Mouse (Mus musculus) lung, embryonic 15.5 days (tissue): ENCODE measurements at regions not wholly inside any gene's neighbourhood (a gene's known extent, or its start where the extent isn't known, plus 50 kb on each side); places are given as distances from the start of the nearest gene placed in this dataset.

Experiments
- ATAC-seq: fragments of 200-750 bp; cut with Nextera tagmentation; 2 replicates; pipeline ENCODE4 v1.8.0; 2017; ENCODE audit warnings: moderate number of reproducible peaks, borderline replicate concordance; ENCODE audit not compliant: low FRiP score, low TSS enrichment; ENCODE audit errors: extremely low read depth
- H3K27ac ChIP-seq: fragments of 300-500 bp; sonication (generic); 2 replicates; pipeline ENCODE4 v1.5.1; 2015; ENCODE audit warnings: moderate library complexity, mild to moderate bottlenecking, inconsistent platforms
- H3K27me3 ChIP-seq: fragments of 300-500 bp; sonication (generic); 2 replicates; pipeline ENCODE4 v1.6.1; 2015; ENCODE audit warnings: inconsistent platforms
- H3K36me3 ChIP-seq: fragments of 300-500 bp; sonication (generic); 2 replicates; pipeline ENCODE4 v1.6.1; 2015; ENCODE audit warnings: inconsistent platforms
- H3K4me1 ChIP-seq: fragments of 300-500 bp; sonication (generic); 2 replicates; pipeline ENCODE4 v1.6.1; 2015; ENCODE audit warnings: inconsistent platforms
- H3K4me2 ChIP-seq: fragments of 300-500 bp; sonication (generic); 2 replicates; pipeline ENCODE4 v1.6.1; 2015; ENCODE audit warnings: inconsistent platforms, mild to moderate bottlenecking, moderate library complexity
- H3K4me3 ChIP-seq: fragments of 300-500 bp; sonication (generic); 2 replicates; pipeline ENCODE4 v1.5.1; 2015; ENCODE audit warnings: mild to moderate bottlenecking, inconsistent platforms
- H3K9ac ChIP-seq: fragments of 300-500 bp; sonication (generic); 2 replicates; pipeline ENCODE4 v1.6.1; 2015; ENCODE audit warnings: inconsistent platforms
- H3K9me3 ChIP-seq: fragments of 300-500 bp; sonication (generic); 2 replicates; pipeline ENCODE4 v1.6.1; 2016; ENCODE audit warnings: inconsistent platforms
- WGBS: fragments of 180-500 bp; shearing (Covaris S2); methylation state at CpG from one replicate; pipeline ENCODE4 v1.1.7; 2015; 5-methylcytosine and 5-hydroxymethylcytosine counted together

DNA sequence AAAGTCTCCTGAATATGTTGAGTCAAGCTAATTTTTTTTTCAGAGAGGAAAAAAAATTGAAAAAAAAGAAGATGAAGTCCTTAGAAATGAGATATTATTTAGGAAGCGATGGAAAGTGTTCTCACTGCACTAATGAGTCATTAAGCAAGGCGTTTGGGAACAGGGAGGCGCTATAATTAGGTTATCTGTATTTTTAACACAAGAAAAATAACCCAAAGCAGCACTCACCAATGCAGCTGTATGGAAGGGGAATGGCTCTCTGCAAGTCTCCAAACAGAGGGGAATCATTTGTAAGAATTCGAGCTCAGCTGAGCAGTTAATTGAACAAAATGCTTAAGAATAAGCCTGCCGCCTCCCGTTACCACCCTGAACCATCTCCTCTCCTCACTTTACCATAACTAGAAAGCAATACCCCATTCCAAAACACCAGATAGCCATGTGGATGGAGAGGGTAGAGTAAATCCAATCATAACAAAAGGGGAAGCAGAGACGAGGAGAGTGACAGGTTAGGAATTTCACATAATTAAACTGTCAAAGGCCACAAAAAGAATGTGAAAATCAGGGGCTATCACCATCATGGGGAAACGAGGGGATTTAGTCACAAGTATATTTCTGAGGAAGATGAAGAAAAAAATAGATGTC is 187.5 kb upstream of the Tox3 start:
- H3K4me2 ChIP-seq, result no peak overlapping the region
- no peaks in the 10 kb centered on the region for H3K4me1 ChIP-seq
- no peaks in the 10 kb centered on the region for H3K36me3 ChIP-seq
- no peak for ATAC-seq
- no peak overlapping the region for H3K4me3 ChIP-seq
- no peak overlapping the region for H3K9ac ChIP-seq
- no peaks in the 10 kb centered on the region for H3K27me3 ChIP-seq
- H3K9me3 ChIP-seq, result no peaks in the 10 kb centered on the region
- 61% methylated on average over 8 of the region's 8 CpGs for whole genome bisulfite sequencing
- no peak overlapping the region for H3K27ac ChIP-seq

DNA sequence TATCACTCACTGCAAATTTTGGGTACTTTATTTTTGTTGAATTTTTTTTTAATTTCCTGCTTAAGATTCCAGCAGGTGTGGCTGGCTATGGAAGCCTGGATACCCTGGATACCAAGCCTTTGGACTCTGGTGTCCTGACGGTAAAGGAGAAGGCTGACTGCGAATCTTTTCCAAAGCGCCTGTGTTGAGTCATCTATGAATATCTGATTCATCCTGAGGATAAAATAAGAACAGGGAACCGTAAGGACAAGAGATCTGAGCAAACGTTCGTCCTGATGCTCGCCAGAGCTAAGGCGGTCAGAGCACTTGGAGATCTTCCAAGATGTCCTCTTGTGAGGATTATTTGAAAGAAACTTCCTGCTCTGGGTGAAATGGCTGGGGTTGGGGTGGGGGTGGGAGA is 173.2 kb upstream of the Tox3 start:
- 53% methylated on average over 8 of the region's 8 CpGs for WGBS
- H3K27ac ChIP-seq, result no peak overlapping the region

DNA sequence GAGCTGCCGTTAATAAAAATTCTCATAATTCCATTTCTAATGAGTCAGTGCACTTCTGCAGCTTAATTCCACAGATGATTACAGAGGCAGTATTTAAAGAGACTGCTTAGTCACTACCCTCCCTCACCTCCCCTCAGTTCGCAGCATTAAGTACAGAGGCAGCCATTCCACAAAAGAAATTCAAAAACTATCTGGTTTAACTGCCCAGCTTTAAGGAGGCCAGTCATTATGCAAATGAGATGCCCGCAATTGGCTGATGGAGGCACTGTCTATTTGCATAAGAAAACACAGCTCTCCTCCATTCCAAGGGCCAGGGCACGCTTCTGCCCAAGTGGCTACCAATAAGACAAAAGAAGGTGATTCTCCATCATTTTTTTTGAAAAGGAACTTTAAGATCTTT is 172.0 kb upstream of the Tox3 start:
- ATAC-seq, result 0 out of 2 replicates have a peak, but pooled peaks have one; percentile 39
- H3K27me3 ChIP-seq, result no peaks in the 10 kb centered on the region
- H3K9ac ChIP-seq, result no peak overlapping the region
- no peak overlapping the region for H3K4me2 ChIP-seq
- H3K9me3 ChIP-seq, result no peaks in the 10 kb centered on the region
- no peaks in the 10 kb centered on the region for H3K36me3 ChIP-seq
- no peaks in the 10 kb centered on the region for H3K4me1 ChIP-seq
- no peak overlapping the region for H3K4me3 ChIP-seq
- WGBS, result 33% methylated on average over 4 of the region's 4 CpGs
- no peak overlapping the region for H3K27ac ChIP-seq

More for the DNA sequence above, 173.2 kb upstream of the Tox3 start:
- Histone ChIP-seq H3K4me2 (no peak overlapping the region), H3K9ac (no peak overlapping the region), H3K4me3 (no peak overlapping the region), H3K36me3 (no peaks in the 10 kb centered on the region), H3K27me3 (no peaks in the 10 kb centered on the region), H3K4me1 (no peaks in the 10 kb centered on the region), H3K9me3 (no peaks in the 10 kb centered on the region)
- no peak for ATAC-seq

DNA sequence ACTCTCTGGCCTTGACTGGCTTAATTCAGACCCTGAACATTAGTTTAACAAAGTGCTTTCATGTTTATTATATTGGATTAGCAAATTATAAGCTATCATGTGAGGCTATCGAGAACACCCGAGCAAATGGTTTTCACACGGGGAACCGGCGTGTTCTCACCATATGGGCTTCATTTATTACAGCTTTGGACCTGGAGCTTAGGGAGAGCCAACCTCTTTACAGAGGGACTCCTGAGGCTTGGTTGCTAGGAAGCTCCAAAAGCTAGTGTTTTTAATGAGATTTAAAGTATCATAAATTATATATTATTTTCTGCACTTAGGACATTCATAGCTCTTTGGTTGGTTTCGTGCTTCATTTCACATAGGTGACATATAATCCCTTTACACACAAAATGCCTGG is 171.4 kb upstream of the Tox3 start:
- 78% methylated on average over 6 of the region's 6 CpGs for WGBS
- no peaks in the 10 kb centered on the region for H3K27me3 ChIP-seq
- H3K4me3 ChIP-seq, result no peak overlapping the region
- no peak for ATAC-seq
- H3K36me3 ChIP-seq, result no peaks in the 10 kb centered on the region
- H3K4me2 ChIP-seq, result no peak overlapping the region
- no peaks in the 10 kb centered on the region for H3K9me3 ChIP-seq
- H3K27ac ChIP-seq, result no peak overlapping the region
- no peak overlapping the region for H3K9ac ChIP-seq
- no peaks in the 10 kb centered on the region for H3K4me1 ChIP-seq

DNA sequence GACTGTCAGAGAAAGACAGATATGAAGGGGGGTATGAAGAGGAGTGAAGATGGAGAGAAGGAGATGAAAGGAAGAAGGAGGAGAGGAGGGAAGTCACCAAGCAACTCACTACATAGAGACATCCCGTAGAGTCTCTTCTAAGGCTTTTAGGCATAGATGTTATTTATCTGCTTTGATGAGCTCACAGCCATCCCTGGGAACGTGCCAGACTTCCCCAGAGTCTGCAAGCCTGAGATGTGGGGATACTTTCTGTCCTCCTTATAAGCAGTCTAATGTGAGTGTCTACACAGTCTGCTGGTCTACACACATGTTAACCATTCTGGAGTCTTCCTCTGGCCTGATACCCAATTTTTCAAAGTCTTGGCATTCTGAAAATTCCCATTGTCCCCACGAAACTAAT is 166.0 kb upstream of the Tox3 start:
- H3K36me3 ChIP-seq, result no peaks in the 10 kb centered on the region
- no peaks in the 10 kb centered on the region for H3K9me3 ChIP-seq
- no peak overlapping the region for H3K9ac ChIP-seq
- no peaks in the 10 kb centered on the region for H3K4me1 ChIP-seq
- H3K27me3 ChIP-seq, result no peaks in the 10 kb centered on the region
- H3K27ac ChIP-seq, result no peak overlapping the region
- no peak overlapping the region for H3K4me3 ChIP-seq
- no peak for ATAC-seq
- H3K4me2 ChIP-seq, result no peak overlapping the region
- WGBS, result 54% methylated on average over 3 of the region's 3 CpGs

DNA sequence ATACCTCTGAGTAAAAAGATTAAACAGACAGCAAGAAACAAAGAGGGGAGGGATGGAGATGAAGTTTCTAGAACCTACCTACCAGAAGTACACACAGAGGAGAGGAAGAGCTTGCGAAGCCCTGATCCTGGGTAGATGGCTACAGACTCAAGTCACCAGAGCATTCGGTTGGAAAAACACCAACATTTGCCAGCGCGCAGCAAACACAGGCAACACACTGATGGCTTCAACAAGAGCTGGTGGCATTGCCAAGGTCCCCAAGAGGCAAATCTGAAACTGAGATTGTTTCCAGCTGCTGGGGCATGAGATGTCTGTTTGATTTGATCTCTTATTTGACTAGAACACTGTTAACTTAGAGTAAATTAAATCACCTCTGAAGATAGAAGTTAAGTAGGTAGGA is 165.5 kb upstream of the Tox3 start:
- Histone ChIP-seq H3K4me3 (no peak overlapping the region), H3K27me3 (no peaks in the 10 kb centered on the region), H3K9ac (no peak overlapping the region), H3K4me2 (no peak overlapping the region), H3K9me3 (no peaks in the 10 kb centered on the region), H3K4me1 (no peaks in the 10 kb centered on the region), H3K27ac (no peak overlapping the region), H3K36me3 (no peaks in the 10 kb centered on the region)
- WGBS, result 94% methylated on average over 4 of the region's 4 CpGs
- ATAC-seq, result no peak

DNA sequence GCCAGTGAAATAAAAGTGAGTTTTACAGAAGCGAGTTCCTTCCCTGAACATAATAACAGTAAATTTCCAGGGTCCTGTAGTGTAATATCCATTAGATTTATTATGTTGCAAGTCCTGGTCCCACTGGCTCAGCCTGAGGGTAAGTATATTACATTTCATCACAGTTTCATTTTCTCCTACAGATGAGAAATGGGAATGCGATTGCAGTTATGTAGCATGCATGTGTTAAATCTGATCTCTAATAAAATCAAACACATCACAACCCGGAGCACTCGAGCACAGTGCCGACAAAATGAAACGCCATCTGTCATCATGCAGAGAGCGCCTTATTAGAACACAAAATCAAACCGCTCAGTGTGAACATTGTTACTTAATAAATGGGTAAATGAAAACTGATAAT is 165.0 kb upstream of the Tox3 start:
- ATAC-seq, result no peak
- Histone ChIP-seq H3K27ac (no peak overlapping the region), H3K36me3 (no peaks in the 10 kb centered on the region), H3K9me3 (no peaks in the 10 kb centered on the region), H3K27me3 (no peaks in the 10 kb centered on the region), H3K4me3 (no peak overlapping the region), H3K4me2 (no peak overlapping the region), H3K4me1 (no peaks in the 10 kb centered on the region), H3K9ac (no peak overlapping the region)
- WGBS, result 68% methylated on average over 8 of the region's 8 CpGs

DNA sequence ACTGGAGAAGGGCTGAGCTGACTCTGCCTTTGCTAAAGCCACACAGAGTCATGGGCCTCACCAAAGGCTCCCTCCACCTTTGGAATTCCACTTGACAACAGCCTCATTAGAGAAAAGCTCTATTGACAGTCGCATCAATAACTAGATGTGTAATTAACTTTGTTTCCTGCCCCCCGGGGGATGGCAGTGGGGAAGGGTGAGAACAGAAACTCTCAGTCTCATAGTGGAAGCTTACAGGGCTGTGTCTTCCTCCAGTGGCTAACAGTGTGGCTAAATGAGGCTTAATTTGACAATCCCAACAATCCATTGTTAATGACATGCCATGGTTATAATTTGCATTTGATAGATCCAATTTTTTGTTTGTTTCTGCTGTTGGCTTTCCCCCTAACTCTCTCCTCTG is 164.5 kb upstream of the Tox3 start:
- WGBS, result 42% methylated on average over 2 of the region's 2 CpGs
- Histone ChIP-seq H3K4me2 (no peak overlapping the region), H3K4me3 (no peak overlapping the region), H3K9me3 (no peaks in the 10 kb centered on the region), H3K4me1 (no peaks in the 10 kb centered on the region), H3K27me3 (no peaks in the 10 kb centered on the region), H3K27ac (no peak overlapping the region), H3K36me3 (no peaks in the 10 kb centered on the region), H3K9ac (no peak overlapping the region)
- ATAC-seq, result no peak

DNA sequence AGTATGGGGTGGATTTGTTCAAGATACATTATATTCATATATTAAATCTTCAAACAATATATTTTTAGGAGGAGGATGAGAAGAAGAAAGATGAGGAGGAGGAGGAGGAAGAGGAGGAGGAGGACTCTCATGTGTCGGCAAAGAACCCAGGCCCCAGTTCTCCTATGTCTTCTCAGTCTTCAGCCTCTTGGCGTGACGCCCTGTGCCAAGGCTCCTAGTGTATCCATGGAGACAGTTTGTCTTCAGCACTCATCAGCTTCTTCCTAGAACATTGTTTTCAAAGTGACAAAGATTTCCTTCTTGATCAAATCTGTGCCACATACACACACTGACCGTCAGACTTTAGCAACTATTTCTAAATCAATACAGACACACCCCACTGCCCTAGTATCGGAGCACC is 156.4 kb upstream of the Tox3 start:
- H3K4me2 ChIP-seq, result no peak overlapping the region
- no peak overlapping the region for H3K27ac ChIP-seq
- H3K36me3 ChIP-seq, result no peaks in the 10 kb centered on the region
- ATAC-seq, result no peak
- H3K4me3 ChIP-seq, result no peak overlapping the region
- no peaks in the 10 kb centered on the region for H3K9me3 ChIP-seq
- no peaks in the 10 kb centered on the region for H3K4me1 ChIP-seq
- no peaks in the 10 kb centered on the region for H3K27me3 ChIP-seq
- WGBS, result 64% methylated on average over 5 of the region's 5 CpGs
- H3K9ac ChIP-seq, result no peak overlapping the region

DNA sequence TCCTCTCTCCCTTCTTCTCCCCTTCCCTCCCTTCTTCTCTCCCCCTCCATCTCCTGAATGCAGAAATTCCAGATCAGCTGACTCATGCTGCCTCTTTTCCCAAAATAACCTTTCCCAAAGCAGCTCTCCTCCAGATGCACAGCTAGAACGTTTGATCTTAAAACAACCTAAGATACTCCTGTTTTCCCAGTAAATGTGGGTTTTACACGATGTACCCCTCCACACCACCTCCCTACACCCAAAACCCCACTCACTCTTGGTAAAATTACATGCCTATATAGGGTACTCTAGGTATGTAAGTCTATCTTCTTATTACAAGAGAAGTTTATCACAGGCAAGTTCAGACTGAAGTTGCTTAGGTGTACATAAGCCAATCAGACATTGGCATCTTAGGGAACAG is 155.2 kb upstream of the Tox3 start:
- Histone ChIP-seq H3K4me3 (no peak overlapping the region), H3K9ac (no peak overlapping the region), H3K4me1 (no peaks in the 10 kb centered on the region), H3K9me3 (no peaks in the 10 kb centered on the region), H3K27me3 (no peaks in the 10 kb centered on the region), H3K36me3 (no peaks in the 10 kb centered on the region), H3K4me2 (no peak overlapping the region), H3K27ac (no peak overlapping the region)
- 33% methylated on average over 2 of the region's 2 CpGs for WGBS
- no peak for ATAC-seq

DNA sequence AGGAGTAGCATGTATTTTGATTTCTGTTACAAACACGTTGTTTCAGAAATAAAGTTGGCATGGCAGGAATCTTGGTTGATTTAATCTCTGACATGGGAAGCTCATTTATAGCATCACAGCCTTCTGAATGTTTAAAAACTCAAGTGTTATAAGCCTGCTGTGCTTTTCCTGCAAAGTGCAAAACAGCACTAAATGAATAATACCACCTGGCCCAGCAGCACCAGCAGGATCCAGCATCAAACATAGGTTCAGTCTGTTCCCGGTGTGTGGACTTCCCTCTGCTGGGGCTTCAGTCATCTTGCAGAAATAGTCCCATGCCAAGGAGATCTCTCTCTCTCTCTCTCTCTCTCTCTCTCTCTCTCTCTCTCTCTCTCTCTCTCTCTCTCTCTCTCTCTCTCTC is 154.7 kb upstream of the Tox3 start:
- Histone ChIP-seq H3K4me3 (no peak overlapping the region), H3K36me3 (no peaks in the 10 kb centered on the region), H3K4me1 (no peaks in the 10 kb centered on the region), H3K4me2 (no peak overlapping the region), H3K27ac (no peak overlapping the region), H3K9me3 (no peaks in the 10 kb centered on the region), H3K27me3 (no peaks in the 10 kb centered on the region), H3K9ac (no peak overlapping the region)
- ATAC-seq, result no peak
- WGBS, result 43% methylated on average over 2 of the region's 2 CpGs

DNA sequence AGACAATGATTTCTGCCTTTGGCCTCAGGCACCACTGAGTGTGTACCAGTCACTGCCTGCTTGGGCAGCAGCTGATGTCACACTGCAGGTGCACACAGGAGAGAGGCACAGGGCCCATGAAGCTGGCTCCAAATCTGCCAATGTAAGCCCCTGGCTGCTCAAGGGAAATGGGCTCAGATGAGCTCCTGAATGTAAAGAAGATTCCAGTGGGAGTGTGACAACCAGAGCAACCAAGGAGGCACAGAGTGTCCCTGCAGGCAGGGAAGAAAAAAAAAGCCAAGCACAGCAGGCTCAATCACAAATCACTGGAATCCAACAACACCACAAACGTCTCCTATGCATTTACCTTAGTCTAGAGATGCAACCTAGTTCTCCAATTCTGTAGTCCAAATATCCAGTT is 151.2 kb upstream of the Tox3 start:
- no peaks in the 10 kb centered on the region for H3K36me3 ChIP-seq
- H3K4me1 ChIP-seq, result peaks cover 5% of the 10 kb centered on the region; the same call in 1 of the 2 replicates
- H3K27me3 ChIP-seq, result no peaks in the 10 kb centered on the region
- H3K4me3 ChIP-seq, result no peak overlapping the region
- no peak overlapping the region for H3K9ac ChIP-seq
- ATAC-seq, result no peak
- no peak overlapping the region for H3K4me2 ChIP-seq
- WGBS, result 54% methylated on average over 1 of the region's 1 CpGs
- no peak overlapping the region for H3K27ac ChIP-seq
- H3K9me3 ChIP-seq, result no peaks in the 10 kb centered on the region

DNA sequence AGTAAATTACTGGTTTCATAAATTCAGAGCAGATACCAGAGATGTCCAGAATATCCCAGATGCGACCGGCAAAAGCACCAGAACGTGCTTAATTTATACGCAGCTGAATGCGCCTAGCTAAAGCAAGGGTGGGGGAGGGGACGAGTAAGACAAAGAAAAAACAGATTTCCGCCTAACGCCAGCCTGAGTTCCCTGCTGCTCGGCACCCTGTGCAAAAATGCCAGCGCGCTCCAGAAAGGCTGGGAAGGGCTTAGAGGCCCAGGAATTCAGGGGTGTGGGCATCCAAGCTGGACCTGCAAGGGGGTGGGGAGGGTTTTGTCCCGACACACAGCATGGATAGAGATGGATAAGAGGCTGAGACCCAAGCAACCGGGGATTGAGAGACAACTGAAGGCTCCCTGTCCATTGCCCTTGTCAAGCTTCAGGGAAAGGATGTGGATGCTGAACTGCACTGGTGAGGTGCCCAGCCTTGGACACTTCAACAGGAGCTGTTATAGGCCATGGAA is 148.6 kb upstream of the Tox3 start:
- Histone ChIP-seq H3K4me1 (peaks cover 5% of the 10 kb centered on the region; the same call in 1 of the 2 replicates), H3K27ac (no peak overlapping the region), H3K9ac (no peak overlapping the region), H3K4me3 (0 out of 2 replicates have a peak overlapping the region, but pooled peaks have one; percentile 3), H3K9me3 (no peaks in the 10 kb centered on the region), H3K27me3 (no peaks in the 10 kb centered on the region), H3K4me2 (peak overlapping the region; percentile 48), H3K36me3 (no peaks in the 10 kb centered on the region)
- WGBS, result 7% methylated on average over 13 of the region's 13 CpGs
- ATAC-seq, result peak; percentile 23; the same call in 1 of the 2 replicates
